Mouse (Mus musculus): ENCODE measurements at regions not wholly inside any gene's neighbourhood (a gene's known extent, or its start where the extent isn't known, plus 50 kb on each side); places are given as distances from the start of the nearest gene placed in this dataset.

DNA sequence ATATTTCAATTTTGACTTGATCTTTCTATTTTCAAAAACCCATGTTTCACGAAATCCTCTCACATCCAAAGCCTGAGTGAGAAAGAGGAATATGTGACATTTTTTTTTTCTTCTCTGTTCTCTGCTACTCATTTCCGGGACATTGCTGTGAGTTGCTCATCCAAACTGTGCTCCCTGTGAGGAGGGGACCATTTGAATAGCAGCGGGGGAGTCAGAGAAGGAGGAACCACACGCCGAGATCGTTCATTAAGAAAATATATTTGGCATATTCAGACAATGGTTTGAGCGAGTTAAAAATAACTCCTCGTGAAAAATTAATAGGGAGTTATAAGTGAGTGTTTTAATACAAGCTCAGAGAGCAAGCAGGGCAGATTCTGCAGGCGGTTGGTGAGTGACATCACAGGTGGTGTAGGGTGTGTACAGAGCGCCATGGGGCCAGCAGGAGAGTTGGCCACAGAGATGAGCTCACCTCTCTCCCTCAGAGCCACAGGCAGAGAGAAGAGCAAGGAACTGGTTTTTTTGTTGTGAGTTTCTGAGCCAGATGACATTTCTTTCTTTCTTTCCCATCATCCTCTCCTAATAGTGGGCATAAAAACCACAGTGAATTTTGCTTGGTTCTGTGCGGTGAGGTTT is 54.4 kb upstream of the Calcoco1 start:
- DNase-seq (ENCODE audit: extremely low read depth, insufficient read length, low spot score), result no peak

DNA sequence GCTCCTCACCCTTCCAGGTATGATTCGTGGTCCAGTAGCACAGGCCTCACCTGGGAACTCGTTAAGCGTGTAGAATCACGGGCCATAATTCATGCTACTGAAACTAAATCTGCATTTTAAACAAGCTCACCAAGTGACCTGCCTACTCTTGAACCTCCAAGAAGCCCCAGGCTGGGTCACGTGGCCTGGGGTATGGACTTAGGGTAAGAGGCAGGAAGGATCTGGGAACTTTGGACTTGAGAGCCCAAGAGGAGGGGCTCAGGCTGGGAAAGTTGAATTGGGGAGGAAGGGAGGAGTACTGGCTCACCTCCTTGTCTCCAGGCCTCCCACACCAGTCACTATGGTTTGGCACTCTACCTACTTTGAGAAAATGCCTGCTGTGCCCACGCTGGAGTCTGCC is 58.6 kb upstream of the Calcoco1 start:
- no peak for DNase-seq (ENCODE audit: extremely low read depth, insufficient read length, low spot score)

DNA sequence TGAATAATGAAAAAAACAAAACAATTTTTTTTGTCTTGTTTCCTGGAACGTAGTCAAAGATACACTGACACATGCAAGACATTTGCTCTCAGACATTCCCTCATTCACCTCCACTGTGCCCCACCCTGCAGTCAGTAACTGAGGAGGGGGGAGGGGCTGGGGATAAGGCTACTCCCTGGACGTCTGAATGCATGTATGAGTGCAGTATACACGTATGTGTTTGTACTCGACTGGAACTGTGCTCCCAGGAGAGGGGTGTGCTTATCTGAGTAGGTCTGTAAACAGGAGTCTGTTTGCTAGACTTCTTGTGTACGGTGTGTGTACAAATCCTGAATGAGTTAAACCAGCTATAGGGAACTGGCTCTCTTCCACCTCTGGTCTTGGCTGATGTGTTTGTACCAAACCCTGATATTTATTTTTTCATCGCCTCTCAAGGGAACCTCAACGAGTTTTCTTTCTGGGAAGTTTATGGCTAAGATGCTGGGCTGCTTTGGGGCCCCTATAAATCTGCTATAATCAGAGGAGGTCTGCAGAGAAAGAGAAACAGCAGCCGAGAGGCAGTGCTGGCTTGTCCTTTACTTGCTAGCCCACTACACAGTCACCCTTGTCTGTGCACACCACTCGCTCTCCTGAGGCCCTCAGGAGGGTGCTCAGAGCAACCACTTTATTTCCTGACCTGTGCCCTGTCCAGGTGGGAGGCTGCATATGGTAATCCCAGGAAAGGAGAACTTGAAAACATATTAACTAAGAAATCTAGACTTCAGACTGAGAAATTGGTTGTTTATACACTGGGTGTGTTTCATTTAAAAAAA is 61.2 kb upstream of the Calcoco1 start:
- DNase-seq (ENCODE audit: extremely low read depth, insufficient read length, low spot score), result no peak

DNA sequence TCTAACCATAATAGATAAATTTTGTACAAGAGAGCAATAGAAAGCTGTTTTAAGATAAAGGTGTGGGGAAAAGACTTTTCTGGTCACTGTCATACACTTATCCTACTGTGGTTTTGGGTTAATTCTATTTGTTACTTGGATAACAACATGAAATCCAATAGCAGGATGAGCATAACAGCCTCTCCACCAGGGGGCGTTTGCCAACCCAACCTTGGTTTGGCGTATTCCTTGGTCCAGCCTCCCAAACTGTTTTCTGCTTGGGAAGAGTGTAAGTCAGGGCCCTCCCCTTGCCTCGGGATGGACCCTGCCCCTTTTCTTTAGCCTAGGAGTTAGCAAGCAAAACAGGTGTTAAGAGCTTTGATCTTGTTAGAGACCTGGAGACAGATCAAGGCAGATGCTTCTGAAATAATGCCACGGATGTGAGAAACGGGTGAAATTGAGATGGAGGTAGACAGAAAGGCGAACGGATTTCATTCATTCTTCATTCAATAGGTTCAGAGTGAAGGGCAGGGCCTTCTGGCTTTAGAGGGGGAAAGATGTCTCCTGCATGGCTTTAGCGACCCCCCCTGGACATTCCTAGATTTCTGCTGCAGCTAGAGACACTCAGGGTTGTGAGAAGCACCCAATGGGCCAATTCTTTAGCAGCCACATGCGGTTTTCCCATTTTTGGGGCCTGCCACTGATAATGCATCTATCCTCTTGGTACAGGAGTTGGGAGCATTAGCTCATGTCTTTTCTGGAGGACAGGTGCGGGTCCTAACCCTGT is 63.3 kb upstream of the Calcoco1 start:
- DNase-seq (ENCODE audit: extremely low read depth, insufficient read length, low spot score), result peak; percentile 37

DNA sequence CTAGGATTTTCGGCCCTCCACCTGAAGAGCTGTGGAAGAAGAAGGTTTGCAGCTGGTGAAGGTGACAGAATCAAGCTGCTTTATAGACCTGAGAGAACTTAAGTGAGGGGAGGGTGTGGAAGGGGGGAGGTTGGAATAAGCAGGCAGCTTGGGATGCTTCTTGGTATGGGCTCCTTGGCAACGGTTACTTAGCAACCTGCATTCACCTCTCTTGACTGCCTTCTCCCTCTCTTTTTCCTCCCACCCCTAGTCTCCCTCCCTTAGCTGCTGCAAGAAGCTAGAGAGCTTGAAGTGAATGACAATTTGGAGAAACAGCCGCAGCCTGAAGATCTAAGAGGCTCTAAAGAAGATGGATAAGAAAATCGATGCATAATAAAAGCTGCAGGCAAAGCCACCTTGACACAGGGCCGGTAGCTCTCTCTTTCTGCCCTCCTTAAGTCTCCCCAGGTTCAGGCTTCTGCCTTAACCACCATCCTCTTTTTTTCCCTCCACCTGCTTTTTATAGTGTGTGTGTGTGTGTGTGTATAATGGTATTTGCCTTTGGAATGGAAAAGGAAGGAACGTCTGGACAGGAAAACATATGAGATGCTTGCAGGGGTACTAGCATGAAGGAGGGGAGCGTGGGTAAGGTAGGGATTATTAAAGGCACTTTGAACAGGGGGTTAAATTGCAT is 67.0 kb upstream of the Calcoco1 start:
- no peak for DNase-seq (ENCODE audit: extremely low read depth, insufficient read length, low spot score)

- DNase-seq (ENCODE audit: extremely low read depth, insufficient read length, low spot score), result no peak
These were observed 75.1 kb upstream of the Calcoco1 start for GRCm38 (mm10) chr15:102797020-102797618.

- no peak for DNase-seq (ENCODE audit: extremely low read depth, insufficient read length, low spot score)
These were observed 78.1 kb upstream of the Calcoco1 start for GRCm38 (mm10) chr15:102800049-102800448.

DNA sequence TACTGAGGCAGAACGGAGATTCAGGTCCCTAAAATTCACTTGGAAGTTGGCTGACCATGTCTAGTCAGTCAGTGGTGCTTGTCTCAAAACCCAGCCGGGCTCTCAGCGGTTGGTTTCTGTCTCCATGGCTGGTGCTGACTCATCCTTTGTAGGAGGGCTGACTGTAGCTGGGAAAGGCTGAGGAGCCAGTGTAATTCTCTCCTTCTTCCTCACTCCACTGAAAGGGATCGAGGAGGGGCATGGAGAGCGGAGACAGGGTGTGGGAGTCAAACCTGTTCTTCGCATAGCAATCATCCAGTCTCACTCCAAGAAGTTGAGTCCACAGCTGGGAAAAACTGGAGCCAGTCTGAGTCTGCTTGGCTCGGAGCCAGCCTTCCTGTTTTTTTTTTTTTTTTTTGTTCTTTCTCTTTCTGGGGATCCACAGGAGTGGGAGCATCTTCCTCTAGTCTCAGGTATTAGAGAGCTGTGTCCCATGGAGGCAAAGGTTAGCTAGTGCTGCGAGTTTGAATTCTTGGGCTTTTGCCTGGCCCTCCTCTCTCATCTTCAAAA is 80.4 kb upstream of the Calcoco1 start:
- peak; percentile 69 for DNase-seq (ENCODE audit: extremely low read depth, insufficient read length, low spot score)

- DNase-seq (ENCODE audit: extremely low read depth, insufficient read length, low spot score), result no peak
These were observed 85.4 kb upstream of the Calcoco1 start for GRCm38 (mm10) chr15:102807353-102807752.

DNA sequence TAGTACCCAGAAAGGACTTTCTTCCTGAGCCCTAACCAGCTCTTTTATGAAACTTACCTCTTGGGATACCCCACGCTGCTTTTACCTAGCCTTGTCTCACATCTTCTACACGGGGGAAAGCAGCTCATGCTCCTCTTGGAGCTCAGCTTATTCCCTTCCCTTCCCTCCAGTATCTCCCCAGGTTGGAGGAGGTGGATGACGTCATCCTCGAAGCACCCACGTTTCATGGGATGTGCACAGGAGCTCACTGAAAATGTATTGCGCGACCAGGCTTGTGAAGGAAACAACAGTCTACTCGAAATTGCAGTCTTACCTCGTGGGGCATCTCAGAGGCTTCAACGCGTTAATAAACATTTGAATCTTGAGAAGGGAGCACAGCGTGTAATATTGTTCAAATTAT is 97.2 kb upstream of the Calcoco1 start:
- DNase-seq (ENCODE audit: extremely low read depth, insufficient read length, low spot score), result no peak

DNA sequence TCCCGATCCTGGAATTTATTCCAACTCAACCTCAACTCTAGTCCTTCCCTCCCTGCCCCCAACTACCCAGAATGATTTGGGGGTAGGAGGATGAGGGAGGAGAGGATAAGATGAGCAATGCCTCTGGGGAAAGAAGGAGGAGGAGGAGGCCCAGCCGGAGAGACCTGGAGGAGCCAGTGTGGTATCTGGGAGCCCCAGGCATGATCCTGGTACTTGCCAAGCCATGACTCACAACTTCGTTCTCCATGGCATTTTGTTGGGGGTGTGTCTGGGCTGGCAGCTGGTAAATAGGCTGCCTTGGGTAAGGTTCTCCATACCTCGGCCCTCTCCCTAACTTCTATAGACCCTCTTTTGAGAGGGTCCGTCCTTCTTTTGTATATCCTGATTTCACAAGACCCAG is 81.2 kb upstream of the Hoxc13 start:
- DNase-seq (ENCODE audit: extremely low read depth, insufficient read length, low spot score), result peak; percentile 76

DNA sequence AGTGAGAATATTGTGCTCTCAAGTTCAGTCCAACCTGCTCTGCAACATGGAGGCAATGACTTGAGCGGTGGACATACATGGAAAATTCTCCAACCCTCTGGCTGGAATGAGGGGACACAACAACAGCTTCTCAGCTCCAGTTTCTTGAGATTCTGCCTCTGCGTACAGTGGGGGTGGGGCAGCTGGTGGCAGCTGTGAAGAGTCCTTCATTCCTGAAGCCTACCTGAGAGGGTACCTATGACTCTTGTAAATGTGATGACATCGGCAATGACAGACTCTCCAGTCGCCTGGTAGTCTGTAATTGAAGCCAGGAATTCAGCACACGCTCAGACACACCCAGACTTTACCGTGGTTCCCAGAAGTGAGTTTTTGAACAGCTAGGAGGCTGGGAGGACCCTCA is 58.5 kb upstream of the Hoxc13 start:
- DNase-seq (ENCODE audit: extremely low read depth, insufficient read length, low spot score), result no peak

DNA sequence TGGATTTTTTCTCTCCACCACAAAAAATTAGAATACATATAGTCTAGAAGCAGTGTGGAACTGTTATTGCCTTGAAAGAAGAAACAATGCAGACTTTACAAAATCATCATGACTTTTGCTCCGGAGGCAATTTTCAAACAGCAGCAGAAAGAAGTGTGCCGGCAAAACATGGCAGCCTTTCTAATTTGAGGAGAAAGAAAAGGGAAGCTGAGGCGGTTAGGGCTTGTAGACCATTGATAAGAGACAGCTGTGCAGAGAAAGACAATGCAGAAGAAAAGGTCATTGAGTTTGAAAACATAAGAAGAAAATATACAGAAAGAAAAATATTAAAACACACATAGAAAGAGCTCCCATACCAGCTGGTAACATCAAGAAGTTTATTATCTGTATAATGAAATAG is 54.1 kb upstream of the Hoxc13 start:
- no peak for DNase-seq (ENCODE audit: extremely low read depth, insufficient read length, low spot score)

All from 3134 (cell line).